ENCODE assay signal across 18 mouse cellular contexts in genomic region chr5:52636025-52636755, GRCm38 (mm10).
"Had no signal": no experiment of that assay in that cellular context is flagged by ENCODE, and none has a peak within 500 bp of the region (broad histone marks: within the 10 kb centered on the region; RNA-seq: fewer than 3 reads in every experiment).

No protein-coding gene starts in this region.

- H3K27ac ChIP-seq: limb, embryonic 10.5 days; limb, embryonic 13.5 days; liver, embryonic 12.5 days; liver, embryonic 15.5 days; lung, embryonic 15.5 days; midbrain, embryonic 12.5 days had no signal

- H3K27me3 ChIP-seq: limb, embryonic 13.5 days; liver, embryonic 12.5 days; liver, embryonic 15.5 days; lung, embryonic 15.5 days; midbrain, embryonic 12.5 days had no signal

- H3K4me3 ChIP-seq: limb, embryonic 10.5 days; limb, embryonic 13.5 days; liver, embryonic 12.5 days; liver, embryonic 15.5 days; lung, embryonic 15.5 days; midbrain, embryonic 12.5 days; myocyte had no signal

- H3K36me3 ChIP-seq: limb, embryonic 13.5 days; lung, embryonic 15.5 days; midbrain, embryonic 12.5 days had no signal

- H3K9ac ChIP-seq: limb, embryonic 13.5 days; liver, embryonic 12.5 days; liver, embryonic 15.5 days; lung, embryonic 15.5 days; midbrain, embryonic 12.5 days had no signal

- H3K4me2 ChIP-seq: limb, embryonic 13.5 days; liver, embryonic 12.5 days; liver, embryonic 15.5 days; lung, embryonic 15.5 days; midbrain, embryonic 12.5 days had no signal

- H3K9me3 ChIP-seq: limb, embryonic 10.5 days; limb, embryonic 13.5 days; liver, embryonic 12.5 days; liver, embryonic 15.5 days; lung, embryonic 15.5 days; midbrain, embryonic 12.5 days had no signal

- ATAC-seq: liver, embryonic 12.5 days; midbrain, embryonic 16.5 days had no signal

- H3K4me1 ChIP-seq: limb, embryonic 10.5 days; limb, embryonic 13.5 days; lung, embryonic 15.5 days; midbrain, embryonic 12.5 days had no signal

- DNase-seq: kidney, adult 2 months; kidney, postnatal 14 days; kidney, postnatal 4 days; liver; lung, adult 18-20 months; lung, postnatal 10 days; lung, postnatal 4 days; thymus, adult 2 months; thymus, postnatal 14 days; thymus, postnatal 4 days had no signal
